Mouse (Mus musculus): Measurements from ENCODE around the gene Tcp11l2.
A peak's percentile ranks its signal among the peaks of the same experiment; 100 is the strongest.

Tcp11l2 gene

DNA sequence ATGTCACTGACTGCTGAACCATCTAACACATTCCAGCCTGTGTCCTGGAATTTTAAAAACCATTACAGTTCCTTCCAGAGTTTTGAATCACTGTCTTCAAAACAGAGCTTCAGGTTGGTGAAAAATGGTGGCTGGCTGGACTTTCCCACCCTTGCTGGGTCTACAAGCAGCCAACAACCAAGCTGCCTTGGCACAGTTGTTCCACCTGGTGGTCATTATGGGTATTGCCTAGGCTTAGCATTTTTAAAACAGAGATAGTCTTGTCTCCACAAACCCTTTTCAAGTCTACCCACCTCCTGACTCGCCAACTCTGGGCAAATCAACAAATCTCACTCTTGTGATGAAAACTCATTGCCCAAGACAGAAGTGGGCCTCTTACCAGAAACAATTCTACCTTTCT, 17.9 kb upstream of the Tcp11l2 start:
- no peak for DNase-seq

DNA sequence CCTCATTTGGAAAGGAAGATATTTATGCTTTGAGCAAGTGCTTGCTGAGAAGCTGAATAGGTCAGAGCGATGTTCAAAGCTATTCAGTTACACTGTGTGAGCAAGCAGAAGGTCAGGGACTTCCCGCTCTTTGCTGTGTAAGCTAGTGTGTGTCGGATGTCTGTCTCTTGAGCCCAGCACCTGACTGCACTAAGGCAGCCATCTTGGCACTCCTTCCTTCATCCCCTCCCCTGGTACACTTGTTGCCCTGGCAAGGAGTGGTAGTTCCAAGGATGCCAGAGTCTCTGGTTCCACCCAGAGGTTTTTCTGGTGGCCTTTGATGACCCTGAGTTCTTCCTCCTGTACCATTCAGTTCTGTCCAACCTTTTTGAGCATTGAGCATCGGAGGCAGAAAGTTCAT, 16.4 kb upstream of the Tcp11l2 start:
- no peak for DNase-seq

DNA sequence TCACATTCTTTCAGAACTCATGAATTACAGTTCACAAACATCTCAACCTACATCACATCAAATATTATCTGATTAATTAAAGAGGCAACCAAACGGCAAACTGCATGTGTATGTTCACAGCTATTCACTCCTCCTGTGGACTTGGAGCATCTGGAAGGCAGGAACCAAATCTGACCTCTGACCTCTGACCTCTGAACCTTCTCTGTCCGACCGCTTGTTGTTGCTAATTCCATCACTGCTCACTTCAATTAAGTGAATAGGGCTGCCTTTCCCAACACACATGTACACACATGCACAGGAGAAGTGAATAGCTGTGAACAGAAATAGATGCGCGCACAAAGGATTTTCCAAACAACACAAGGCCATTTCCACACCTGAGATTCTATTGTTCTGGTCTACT, 14.3 kb upstream of the Tcp11l2 start:
- no peak for DNase-seq

DNA sequence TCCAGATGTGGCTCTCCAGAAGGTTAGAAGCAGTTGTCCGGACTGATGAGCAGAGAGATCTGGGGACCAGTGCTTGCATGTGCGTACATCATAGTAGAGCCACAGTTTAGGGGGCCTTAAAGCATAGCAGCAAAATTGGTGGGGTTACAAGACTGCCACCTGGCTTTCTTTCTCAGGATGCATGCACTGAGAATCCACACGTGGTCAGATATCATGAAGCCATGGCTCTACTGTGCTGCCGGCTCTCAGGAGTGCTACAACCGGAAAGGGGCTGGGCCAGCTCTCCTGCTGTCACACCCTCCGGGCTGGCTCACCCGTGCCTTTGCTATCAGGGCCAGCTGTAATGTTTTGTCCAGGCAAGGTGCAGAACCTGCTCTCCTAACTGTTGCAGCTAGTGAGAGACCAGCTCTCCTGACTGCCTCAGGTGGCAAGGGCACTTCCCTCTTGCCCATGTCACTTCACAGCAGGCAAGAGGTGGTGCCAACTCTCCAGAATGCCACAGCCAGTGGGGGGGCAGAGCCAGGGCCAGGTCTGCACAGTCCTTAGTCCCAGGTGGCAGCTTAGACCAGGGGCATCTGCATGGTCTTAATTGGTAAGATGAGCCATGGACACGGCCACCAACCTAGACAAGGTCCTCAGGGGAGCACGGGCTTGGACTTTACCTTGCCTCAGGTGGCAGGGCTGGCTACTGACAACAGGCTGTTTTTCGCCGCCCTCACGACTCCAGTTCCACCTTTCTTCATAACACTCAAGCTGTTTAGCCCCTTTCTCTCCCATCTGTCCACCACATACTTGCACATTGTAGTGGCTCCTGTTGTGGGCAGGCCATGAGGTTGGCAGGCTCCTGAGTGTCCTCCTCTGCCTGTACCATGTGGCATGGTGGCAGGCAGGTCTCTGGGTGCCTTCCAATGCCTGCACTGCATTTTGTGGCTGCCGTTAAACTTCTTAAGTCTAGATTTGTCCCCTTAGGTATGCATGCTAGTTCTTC, 13.6 kb upstream of the Tcp11l2 start:
- peak; percentile 26 to 35 for DNase-seq

DNA sequence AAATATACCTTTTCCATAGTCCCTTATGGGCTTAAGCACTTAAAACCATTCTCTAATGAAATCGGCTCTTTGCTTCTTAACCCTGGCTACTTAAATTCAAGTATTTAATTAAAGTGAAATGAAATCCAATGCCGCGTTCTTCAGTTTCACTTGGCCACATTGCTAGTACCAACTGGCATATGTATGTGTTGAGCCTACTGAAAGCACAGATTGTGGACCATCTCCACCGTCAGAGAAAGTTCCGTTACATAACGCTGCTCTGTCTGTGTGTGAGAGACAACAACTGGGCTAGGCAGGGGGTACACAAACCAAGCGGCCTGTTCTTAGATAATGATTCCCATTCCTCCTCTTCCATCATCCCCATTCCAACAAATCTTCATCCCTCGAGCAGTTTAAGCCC, 12.0 kb upstream of the Tcp11l2 start:
- no peak for DNase-seq

DNA sequence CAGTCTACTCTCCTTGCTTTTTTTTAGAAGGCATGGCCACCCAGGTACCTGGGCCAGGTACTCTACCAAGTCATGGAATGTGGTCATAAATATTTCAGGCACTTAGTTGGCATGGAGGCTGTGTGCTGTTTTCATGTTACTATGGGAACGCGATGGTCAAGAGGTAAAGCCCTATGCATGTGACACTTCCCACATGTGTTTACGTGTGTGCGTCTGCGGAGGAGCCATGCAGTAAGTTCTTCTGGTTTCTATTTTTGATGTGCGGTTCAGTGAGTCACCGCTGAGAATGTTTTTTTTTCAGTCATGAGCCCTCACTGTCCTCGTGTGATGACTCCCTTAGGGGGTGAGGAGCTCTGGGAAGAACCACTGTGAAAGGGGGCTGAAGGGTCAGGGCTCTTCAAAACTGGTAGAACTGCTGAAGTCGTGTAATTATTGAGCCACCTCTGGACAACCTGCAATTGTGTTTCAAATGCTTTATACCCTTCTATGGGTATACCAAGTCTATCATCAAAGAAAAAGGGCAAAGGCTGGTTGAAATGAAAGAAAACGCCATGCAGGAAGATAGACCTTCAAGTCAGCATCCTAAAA, 5.3 kb upstream of the Tcp11l2 start:
- DNase-seq = no peak

DNA sequence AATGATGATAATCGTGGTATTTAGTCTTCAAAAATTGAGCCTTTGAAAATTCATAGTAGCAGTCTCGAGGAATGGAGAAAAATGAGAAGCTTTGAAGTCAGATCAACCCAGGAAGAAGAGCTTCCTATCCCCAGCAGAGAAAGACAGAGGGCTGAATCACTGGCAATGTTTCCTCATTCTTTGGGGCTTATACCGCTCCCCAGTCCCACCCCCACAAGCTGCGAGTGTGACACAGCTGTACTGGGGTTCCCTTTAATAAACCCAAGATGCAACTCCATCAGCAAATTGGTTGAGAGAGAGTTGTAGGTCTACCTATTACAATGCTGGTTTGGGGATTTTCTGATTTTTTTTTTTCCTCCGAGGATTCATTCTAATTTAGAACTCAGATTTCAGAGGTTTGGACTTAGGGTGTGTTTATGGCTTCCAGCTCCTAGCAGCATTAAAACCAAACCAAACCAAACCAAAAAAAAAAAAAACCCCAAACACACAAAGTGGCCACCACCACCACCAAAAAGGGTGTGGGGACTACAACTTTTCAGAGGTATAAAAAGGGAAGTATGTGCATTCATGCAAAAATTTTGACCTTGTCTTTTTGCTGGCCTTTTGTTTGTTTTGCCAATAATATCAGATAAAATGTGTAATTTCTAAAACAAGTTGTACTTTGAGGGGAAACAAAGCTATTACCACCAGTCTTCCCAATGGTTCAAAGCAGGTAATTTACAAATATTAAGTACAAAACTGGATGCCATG, 2.6 kb upstream of the Tcp11l2 start:
- DNase-seq = no peak

DNA sequence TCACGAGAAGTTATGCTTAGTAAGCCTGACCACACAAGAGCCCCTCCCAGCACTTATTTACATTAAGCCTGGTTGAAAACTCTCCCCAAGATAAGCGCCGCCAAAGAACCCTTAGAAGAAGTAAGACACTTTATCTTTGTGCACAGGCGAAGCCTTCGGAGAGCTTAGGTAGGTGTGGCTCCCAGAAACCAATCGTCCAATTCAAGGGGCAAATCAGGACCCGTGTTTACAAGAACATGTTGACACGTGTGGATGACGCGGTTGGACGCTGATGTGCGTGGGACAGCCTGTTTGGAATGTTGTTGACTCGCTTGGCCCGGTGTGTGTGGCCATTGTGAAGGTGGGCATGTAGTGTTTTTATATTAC, 414 bp upstream of the Tcp11l2 start:
- DNase-seq = no peak

DNA sequence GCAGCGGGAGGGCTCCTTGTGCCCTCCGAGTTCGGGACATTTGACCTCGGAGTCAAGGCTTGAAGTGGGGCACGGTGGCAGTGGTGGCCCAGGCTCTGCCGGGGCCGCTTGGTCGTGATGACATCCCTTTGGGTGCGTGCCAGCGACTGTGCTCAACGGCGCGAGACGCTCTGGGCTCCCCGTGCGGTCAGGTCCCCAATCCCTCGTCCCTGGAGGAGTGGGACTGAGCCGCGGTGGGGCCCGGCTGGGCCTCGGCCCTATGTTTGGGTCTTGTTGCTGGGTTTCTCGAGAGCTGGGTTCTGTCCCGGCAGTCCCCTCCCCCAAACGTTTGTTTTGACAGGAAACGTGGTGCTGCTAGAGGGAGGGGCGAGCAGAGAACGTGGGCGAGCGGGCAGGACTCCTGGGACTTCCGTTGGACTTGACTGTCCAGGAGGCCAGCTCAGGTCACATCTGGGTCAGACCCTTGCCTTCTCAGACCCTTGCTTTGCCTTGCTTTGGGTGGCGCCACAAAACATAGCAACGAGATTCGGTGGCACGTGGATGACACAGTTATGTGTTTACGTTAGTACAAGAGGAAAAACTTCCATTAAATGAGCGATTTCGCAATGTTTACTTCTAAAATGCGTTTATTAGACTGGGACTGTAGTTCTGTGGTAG, 773 bp downstream of the Tcp11l2 start:
- DNase-seq = peak; percentile 71 to 79

DNA sequence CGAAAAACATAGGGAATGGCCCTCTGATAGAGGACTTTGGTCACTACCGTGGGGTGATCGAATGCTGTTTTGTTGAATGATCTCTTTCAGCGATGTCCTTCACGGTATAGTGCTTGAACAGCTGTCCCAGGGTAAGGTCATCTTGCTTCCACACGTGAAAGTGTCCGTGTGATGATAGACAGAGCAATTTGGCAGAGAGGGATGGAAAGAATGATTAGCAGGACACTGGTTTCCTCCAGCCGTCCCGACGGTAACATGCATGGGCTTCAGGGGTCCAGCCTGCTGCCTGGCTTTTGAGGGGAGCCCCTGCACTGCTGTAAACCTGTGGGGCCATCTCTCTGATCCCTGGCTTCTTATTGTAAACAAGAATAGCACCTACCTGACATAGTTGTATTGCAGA, 2.3 kb downstream of the Tcp11l2 start:
- no peak for DNase-seq

DNA sequence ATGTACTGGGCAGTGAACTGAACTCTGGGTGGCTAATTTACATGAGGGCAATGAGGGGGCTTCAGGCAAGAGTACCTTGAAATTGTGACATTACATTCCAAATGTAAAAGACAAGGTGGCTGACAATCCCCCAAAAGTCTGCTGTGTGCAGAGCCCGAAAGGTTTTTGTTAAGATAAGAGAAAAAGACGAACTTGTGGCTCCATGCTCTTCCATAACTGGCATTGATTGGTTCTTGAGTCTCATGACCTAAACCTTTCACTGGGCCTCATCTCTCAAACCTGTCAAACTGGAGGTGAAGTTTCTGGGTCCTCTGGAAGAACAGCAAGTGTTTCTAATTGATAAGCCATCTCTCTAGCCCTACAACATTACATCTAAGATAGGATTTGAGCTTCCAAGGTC, 3.1 kb downstream of the Tcp11l2 start:
- no peak for DNase-seq

DNA sequence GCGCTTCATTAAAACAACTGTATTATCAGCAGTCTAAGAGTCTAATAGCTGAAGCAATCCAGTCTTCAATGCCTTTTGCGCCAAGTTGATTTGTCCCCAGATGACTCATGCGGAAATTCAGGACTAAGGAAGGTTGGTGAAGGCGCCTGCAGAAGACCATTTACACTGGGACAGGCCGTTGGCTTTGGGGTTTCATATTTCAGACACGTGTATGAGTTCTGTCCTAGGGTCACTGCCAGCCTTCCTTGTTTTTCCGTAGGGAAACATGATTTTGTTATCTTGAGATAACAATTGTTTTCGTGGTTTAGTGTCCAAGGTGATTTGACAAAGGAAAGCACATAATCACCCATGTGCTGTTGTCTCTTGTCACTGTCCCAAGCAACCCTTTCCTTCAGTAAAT, 4.8 kb downstream of the Tcp11l2 start:
- no peak for DNase-seq

DNA sequence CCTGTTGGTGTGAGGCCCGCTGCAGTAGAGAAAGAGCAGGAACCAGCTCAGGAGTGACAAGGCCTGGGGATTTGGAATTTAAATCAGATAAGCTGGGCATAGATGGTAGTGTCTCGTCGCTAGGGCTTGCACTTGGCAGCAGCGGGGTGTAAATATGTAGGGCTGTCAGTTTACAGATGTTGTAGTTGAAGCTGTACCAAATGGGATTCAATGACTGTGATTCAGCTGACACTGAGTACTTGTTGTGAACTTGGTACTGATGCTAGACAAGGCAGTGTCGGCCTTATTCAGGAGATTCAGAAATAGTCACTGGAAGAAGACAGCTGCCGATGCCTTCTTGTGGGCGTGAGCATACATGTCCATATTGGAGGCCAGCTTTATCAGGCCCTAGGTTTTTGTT, 5.8 kb downstream of the Tcp11l2 start:
- no peak for DNase-seq

DNA sequence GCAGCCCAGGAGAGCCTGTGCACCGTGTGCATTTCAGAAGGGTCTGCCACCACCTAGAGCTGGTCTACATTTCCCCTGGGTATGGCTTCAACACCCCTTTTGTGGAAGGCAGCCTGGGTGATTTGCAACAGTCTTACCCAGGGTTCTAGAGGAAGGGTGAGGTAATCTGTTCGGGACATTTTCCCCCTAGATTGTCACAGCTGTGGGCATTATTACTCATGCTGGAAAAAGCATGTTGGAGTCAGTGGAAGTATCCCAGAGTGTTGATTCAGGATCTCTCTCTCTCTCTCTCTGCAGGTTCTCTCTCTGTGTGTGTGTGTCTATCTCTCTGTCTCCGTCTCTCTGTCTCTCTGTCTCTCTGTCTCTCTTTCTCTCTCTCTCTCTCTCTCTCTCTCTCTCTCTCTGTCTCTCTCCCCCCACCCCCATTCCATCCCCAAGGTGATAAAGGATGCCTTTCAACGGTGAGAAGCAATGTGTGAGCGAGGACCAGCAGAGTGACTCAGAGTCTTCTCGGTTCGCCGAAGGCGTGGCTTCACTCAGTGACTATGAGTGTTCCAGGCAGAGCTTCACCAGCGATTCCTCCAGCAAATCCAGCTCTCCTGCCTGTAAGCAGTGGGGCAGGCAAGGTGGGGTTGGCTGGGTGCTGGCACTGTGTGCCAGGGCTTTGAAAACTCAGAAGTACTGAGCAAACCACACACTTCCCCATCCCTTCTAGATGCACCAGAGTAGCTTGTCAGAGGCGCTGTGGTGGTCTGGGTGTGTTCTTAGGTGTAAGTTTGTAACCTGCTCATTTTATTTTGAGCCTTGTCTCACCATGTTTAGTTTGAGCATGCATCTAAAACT, 8.2 kb downstream of the Tcp11l2 start:
- peak in 1 of 2 experiments; percentile 8 for DNase-seq

DNA sequence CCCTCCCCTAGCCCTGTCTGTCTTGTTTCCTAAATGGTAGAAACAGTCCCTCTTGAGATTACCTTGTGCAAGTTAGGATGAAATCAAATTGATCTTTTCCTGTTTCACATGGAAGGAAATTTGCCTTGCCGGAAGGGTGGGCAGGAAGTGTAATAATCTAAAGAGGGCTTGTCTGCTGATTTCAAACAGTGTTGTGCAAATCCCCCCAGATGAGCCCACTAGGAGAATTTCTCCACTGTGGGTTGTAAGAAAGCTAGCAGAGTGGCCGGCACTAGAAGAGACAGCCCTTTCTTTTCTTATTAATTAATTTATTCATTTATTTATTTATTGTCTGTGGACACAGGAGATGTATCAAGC, 8.8 kb downstream of the Tcp11l2 start:
- no peak for DNase-seq

DNA sequence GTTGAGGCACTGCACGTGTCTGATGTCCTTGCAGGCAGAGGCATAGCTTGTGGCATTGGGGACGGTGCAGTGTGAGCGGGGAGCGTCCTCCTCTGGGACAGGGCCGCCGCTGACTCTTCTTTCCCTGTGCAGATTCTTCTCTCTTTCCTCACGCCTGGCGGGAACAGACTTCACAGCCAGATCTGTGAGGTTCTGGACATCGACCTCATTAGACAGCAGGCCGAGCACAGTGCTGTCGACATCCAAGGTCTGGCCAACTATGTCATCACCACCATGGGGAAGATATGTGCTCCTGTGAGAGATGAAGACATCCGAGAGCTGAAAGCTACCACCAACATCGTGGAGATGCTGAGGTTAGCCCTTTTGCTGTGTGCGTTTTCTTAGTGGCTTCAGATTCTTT, 14.5 kb downstream of the Tcp11l2 start:
- DNase-seq = no peak

DNA sequence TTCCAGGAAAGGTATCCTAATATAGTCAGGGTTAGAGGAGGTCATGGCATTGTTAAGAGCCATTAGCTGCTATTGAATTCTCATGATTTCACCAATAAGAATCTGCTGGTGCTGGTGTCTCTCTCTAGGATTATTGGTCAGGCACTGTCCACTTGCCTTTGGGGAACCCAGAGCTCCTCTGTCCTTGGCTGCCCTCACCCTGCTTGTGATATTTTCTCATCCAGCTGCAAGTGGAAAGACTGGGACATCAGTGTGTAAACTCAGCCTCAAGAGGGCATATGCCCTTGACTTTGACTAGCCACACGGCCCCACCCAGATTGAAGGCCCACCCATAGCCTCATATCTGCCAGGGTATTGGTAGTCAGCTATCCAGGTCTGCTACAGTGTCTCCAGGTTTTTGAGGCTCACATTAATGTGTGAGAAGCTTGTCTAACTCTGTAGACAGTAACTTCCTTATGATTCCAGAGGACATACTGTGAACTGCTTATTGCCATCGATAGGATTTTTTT, 15.3 kb downstream of the Tcp11l2 start:
- DNase-seq = no peak

DNA sequence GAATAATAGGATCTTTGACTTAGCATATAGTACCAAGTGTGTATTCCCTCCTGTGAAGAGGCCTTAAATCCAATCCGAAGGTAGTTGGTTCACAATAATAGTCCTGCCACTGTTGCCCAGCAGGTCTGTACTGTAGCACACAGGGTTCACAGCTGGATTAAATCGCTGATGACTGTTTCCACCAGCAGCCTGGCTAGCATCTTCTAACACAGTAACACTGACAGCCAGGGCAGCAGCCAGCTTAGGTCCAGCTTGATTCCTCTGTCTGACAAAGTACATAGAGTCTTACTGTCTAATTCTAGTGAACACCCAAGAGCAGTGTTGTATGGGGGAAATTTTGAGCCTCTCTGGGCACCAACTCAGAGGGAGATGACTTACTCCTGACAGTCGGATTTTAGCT, 16.3 kb downstream of the Tcp11l2 start:
- DNase-seq = no peak

DNA sequence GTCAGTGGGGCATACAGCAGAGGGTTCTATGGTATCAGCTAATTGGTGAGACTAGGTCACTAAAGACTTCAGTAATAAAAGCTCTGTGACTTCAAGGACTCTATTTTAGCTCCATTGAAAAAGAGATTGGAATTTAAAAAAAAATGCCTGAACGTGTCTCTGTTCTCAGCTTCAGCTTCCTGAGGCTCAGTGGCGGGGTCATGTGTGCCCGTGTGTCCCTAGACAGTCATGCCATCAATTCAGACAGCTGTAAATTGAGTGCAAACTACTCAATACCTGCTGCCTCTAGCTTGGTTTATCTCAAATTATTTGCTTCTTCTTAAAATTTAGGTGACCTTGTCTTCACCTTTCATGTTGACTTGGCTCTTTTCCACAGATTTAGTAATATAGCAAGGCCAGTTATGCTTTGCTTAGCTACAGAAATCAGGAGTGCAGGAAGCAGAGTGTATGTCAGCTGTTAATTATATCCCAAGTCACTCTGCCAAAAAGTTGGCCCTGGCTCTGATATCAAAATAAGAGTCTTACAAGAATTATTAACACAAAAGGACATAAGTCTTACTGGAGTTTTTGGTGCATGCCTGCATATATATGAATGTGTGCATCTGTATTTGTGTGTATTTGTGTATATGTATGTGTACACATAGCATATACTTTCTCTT, 20.8 kb downstream of the Tcp11l2 start:
- DNase-seq = no peak

DNA sequence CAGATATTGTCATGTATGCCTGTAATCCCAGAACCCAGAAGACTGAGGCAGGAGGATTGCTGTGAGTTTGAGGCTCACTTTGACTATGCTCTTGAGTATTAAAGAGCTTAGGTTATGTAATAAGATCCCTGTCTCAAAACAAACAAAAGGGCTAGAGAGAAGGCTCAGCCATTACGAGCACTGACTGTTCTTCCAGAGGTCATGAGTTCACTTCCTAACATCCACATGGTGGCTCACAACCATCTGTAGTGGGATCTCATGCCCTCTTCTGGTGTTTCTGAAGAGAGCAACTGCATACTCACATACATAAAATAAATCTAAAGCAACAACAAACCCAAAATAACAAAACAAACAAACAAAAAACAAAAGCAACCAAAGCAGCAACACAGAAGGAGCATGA, 21.7 kb downstream of the Tcp11l2 start:
- DNase-seq = no peak

DNA sequence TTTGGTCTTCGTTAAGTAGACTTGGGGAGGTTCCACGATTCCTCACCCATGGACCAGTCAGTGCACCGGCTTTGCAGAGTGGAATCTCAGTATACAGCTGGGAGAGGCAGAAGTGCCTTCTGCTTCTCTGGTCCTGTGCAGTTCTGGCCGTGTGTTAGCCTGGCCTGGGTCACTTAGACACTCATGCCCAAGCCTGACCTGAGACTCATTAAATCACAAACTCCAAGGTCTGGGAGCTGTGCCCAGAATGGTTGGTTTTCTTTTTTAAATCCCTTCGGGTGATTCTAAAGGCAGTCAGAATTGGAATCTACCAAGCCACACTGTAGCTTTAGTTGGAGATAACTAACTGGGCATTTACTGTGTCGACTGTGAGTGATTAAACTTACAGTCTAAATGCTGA, 23.7 kb downstream of the Tcp11l2 start:
- DNase-seq = no peak

DNA sequence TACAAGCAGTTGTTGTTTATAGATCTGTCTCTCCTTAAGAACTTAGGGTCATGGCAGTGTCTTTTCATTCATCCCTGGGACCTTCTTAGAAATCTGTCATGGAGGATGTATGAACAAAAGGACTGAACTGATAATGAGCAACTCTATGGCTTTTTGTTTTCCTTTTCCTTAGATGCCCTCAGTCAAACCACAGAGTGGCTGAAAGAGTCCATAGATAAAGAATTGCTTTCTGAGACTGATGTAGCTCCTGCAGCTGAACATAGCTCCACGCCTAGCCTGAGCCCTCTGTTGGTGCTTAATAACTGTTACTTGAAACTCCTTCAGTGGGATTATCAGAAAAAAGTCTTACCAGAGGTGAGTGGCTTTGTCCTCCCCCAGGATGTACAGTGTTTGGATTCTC, 27.9 kb downstream of the Tcp11l2 start:
- DNase-seq = no peak

All from thymus, adult 18-20 months (tissue).